Mouse (Mus musculus) layer of hippocampus, postnatal 25 days (tissue): ENCODE measurements around the gene Rasd1. TPM values are rescaled to one million over a fixed set of nuclear protein-coding genes. Genes with fewer than 3 reads are reported as not detected.

ENCODE experiments used
- DNase-seq, 2 experiments: peaks; one replicate each; pipeline ENCODE4 v3.0.0; 2022; ENCODE audit warnings: mixed read lengths in 2 of 2, low spot score in 1 of 2; ENCODE audit errors: extremely low spot score in 1 of 2
- total RNA-seq, 2 experiments: library from RNA; stranded (reverse); gene quantifications; 2 replicates each; pipeline ENCODE4 v1.2.3; 2021

Gene Rasd1
- 10 to 100 TPM; 54.8 to 67.0 TPM for total RNA-seq

DNA sequence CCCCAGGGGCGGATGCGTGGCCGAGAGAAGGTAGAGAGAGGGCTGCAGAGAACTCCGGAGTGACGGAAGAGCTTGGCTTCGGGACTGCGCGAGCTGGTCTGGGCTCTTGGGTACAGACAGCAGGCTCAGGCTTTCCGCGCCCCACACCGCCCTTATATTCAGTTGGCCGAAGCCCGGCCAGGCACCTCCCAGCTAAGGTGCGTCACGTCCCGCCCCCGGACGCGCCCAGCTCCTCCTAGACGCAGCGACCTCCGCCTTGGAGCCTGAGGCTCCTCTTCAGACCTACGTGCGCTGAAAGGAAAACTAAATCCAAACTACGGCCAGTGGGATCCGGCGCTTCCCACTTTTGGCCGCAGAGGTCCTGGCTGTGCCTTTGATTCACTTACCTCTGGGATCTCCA lies at the start of gene Rasd1:
TSS of gene Rasd1 (minus strand) at position 127 of the 400 bp plus-strand sequence.
- DNase-seq = peak in 1 of 2 experiments; percentile 48

GRCm38 (mm10) chr11:60011516-60011915 lies 46.8 kb upstream of the Rasd1 start:
- no peak for DNase-seq

- no peak for DNase-seq
Observed at GRCm38 (mm10) chr11:60009451-60009850, 44.7 kb upstream of the Rasd1 start.

- DNase-seq = no peak
Observed at GRCm38 (mm10) chr11:60005866-60006265, 41.1 kb upstream of the Rasd1 start.

DNA sequence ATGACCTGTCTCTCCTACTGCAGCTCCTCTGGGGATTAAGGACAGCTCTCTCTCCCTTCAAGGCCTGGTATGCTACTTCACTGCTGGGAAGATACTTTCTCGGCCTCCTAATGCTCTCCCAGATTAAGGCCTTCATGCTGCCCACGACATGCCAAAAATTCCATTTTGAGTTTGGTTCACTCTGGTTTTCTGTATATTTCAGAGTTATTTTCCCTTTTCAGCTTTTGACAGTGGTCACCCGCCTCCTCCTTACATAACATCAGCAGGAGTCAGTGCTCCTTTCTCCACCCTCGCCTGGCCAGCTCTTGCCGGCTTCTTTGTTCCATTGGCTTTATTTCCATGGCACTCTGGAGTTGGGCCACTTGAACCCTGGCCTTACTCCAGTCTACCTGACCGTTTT lies 40.0 kb upstream of the Rasd1 start:
- DNase-seq = no peak

GRCm38 (mm10) chr11:60003811-60004210 lies 39.1 kb upstream of the Rasd1 start:
- no peak for DNase-seq

DNA sequence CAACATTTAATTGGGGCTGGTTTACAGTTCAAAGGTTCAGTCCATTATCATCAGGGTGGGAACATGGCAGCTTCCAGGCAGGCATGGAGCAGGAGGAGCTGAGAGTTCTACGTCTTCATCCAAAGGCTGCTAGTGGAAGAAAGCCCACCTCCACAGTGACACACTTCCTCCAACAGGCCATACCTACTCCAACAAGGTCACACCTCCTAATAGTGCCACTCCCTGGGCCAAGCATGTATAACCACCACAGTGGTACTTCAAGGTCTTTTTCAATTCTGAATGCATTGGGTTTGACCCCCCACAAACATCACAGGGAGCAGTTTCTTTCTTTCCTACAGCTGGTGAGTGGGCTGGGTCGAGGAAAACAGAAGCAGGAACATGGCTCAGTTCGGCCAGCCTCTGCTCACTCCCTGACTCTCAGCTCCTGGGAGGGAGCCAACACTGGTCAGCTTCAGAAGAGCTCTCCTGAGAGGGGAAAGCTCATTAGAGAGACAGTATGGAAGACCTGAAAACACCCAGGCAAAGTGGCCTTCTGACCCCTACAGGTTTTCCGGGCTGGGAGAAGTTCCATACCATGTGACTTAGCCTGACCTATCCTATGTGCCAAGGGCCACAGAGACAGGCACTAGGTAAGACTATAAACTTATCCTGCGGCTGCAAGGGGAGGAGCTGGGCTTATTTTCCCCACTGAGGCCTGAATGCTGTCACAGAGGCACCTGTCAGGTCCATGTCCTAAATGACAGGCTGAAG lies 36.7 kb upstream of the Rasd1 start:
- no peak for DNase-seq

GRCm38 (mm10) chr11:59994318-59994717 lies 29.6 kb upstream of the Rasd1 start:
- no peak for DNase-seq

DNA sequence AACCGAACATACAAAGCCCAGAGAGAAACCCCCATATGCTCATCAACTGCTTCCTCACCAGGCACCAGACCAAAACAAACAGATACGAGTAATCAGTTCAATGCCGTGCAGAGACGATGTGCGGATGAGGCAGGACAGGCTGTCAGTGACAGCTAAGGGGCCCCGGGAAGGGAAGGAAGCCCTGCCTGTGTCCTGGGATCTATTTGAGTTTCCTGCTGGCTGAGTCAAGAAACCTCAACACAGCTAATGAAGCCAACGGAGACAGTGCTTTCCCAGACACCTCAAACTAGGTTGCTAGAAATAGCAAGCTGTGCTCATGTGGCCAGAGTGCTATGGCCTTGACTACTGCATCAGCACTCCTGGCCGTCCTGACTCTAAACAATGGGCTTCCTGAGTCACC lies 26.6 kb upstream of the Rasd1 start:
- DNase-seq = no peak

- DNase-seq = no peak
Observed at GRCm38 (mm10) chr11:59989406-59989805, 24.7 kb upstream of the Rasd1 start.

GRCm38 (mm10) chr11:59977831-59978230 lies 13.1 kb upstream of the Rasd1 start:
- no peak for DNase-seq

DNA sequence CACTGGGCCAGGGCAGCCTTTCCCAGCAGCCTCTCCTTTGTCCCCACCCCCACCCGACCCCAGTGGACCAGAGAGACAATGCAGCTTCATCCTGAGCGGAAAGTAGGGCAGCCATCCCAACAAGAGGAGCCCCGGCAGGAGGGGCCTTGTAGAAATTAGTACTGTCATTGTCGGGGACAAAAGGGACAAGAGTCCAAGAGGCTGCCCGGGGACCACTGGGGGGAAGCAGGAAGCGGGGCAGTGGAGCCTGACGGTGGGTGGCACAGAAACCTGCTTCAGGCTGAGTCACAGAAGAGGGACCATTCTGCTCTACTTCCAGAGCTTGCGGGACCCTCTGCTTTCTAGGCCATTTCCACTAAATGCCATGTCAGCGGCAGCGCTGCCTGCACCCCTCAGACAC lies 10.5 kb upstream of the Rasd1 start:
- no peak for DNase-seq

DNA sequence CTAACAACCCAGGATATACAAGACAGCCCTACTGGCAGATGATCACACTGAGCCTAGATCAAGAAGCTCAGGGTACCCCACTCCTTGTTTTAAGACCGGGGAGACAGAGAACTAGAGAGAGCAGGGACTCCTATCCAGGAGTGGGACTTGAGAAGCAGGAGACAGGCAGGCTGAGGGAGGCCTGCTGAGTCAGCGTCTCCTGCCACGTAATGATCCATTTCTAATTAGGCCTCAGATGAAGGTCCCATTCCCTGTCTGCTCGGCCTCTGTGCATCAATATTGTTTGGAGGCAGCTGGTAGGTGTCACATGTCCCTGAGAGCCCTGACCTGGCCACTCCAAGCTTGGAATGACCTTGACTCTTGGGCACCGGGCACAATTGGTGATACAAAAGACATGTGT lies 8.6 kb upstream of the Rasd1 start:
- no peak for DNase-seq

GRCm38 (mm10) chr11:59971691-59972090 lies 6.9 kb upstream of the Rasd1 start:
- no peak for DNase-seq

DNA sequence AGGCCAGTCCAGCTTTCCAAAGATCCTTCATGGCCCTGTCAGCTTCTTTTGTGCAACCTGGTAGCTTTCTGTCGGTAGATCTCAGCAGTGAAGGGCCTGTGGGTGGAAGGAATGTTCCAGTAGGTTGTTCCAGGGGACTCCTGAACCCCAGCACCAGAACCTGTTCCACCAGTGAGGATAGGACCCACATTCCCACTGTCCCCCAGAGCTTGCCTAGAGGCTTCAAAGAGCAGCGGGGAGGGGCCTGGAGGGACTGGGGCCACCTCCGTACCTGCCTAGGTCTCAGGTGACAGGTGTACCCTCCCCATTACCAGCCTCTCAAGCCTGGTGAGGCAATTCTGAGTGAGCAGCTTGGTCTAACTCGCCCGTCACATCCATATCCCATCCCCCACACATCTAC lies 6.0 kb upstream of the Rasd1 start:
- no peak for DNase-seq

DNA sequence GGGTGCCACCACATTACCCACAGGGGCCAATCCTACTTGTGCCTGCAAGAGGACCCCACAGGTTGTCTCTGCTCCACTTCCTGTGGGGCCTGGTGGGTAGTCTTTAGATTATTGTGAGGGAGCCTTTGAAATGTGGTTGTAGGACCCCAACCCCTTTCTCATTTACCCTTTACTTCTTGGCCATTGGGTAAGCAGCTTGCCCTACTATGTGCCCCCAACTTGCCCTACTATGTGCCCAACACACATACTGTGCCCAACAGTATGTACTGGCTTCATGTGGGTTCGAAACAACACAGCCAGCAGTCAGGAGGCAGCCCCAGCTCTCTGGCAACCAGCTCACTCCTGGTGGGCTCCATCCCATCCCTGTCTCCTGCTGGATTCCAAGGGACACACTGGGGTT lies 3.0 kb upstream of the Rasd1 start:
- no peak for DNase-seq

DNA sequence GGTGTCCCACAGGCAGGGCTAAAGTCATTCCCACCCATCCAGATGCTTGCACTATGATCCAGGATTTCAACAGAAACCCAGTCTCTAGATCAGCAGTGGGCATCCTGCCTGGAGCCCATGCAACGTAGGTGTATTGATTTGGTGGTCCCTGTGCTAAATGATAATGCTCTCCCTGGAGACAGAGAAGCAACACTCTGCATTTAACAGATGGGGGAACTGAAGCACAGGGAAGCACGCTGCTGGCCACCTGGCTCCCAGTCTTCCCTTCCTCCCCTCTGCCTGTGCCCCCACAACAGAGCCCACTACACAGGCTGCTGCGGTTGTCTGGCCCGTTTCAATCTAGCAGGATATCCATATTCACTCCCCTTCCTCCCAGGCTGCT lies 1.3 kb upstream of the Rasd1 start:
- no peak for DNase-seq

GRCm38 (mm10) chr11:59965227-59966101 lies 720 bp upstream of the Rasd1 start:
- peak; percentile 57 to 88 for DNase-seq

DNA sequence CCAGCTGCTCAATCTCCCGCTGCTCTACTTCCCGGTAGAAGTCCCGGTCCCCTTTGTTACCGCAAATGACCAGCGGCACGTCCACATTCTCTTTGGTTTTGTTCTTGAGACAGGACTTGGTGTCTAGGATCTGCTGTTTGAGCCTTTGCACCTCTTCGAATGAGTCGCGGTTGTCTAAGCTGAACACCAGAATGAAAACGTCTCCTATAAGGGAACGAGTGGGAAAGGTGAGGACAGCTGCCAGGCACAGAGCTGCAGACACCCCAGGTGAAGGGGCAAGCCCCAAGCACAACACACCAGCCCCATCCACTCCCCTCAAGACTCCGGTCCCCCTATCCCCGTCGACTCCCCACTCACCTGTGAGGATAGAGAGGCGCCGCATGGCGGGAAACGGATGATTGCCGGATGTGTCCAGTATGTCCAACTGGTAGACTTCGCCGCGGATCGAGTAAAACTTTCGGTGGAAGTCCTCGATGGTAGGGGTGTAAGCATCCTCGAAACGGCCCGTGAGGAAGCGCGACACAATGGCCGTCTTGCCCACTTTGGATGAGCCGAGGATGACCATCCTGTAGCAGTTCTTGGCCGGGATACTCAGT lies 483 bp downstream of the Rasd1 start:
- DNase-seq = no peak

DNA sequence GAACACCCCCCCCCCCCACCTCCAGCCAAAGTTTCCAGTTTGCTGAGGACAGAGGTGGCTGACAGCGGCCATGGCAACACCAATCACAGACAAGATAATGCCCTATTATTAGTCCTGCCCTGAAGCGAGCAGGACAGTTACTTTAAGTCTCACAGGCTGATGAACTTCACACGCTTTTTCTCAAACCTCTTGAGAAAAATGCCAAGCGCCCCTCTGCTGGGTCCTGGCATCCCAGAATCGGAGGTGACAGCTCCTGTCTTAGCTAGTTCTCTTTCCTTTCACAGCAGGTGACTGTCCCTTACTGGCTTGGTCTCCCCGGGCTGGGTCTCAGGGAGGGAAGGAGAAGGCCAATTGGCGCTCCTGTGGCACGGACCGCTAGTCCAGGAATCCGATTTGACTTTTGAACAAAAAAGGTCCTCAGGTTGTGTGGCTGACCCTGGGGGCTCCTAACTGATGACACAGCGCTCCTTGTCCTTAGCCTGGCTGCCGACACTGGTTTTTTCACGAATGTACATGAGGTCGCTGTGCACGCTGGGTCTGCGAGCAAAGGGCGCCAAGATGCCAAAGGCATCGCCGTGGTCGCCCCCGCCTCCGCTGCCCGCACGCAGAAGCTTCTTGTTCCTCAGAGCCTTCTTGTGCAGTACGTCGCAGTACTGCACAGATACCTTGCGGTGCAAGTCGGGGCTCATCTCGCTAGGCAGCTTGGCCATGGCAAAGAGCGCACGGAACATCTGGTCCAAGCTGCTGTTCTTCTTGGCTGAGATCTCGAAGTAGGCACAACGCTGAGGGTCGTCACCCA lies 1.2 kb downstream of the Rasd1 start:
- DNase-seq = no peak

DNA sequence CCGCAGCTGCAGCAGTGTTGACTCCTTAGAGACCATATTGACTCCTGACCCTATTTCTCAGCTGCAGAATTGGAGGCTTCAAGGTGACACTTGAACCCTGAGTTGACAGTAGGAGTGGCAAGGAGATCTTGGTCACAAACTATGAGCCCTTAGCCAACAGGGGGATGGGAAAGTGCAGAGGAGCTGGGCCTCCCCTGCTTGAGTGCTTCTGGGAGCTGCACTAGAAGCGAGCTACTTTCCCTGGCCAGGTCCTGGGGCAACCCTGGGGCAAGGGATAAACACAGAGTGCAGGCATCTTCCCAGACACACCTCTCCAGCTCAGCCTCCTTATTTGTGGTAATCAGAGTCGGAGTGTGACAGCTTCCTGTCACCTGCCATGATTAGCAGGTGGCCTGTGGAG lies 2.2 kb downstream of the Rasd1 start:
- no peak for DNase-seq
